Mouse (Mus musculus) embryo, embryonic 9.5 days (tissue): ENCODE measurements around the gene Olfr508.
"Not testable (repeated sequence)": the region's sequence is repeated elsewhere in the genome, so short reads cannot be mapped to it uniquely, and the experiment has no call there.

Experiments used
- DNase-seq: peaks from one replicate; pipeline ENCODE4 v3.0.0-alpha.2; 2017; ENCODE audit errors: extremely low spot score

Gene Olfr508

GRCm38 (mm10) chr7:108629694-108630093 is at the start of gene Olfr508:
Gene Olfr508, plus strand, starts transcription at chr7:108629994.
- DNase-seq: no peak

- DNase-seq: no peak
These were observed 40.0 kb upstream of the Olfr508 start for GRCm38 (mm10) chr7:108589797-108590196.

GRCm38 (mm10) chr7:108601916-108602315 is 27.9 kb upstream of the Olfr508 start:
- DNase-seq: not testable (repeated sequence)

- DNase-seq: no peak
These were observed 19.3 kb upstream of the Olfr508 start, which contains the start of gene Olfr506 for GRCm38 (mm10) chr7:108610487-108610886. Gene Olfr506, plus strand, starts transcription at chr7:108610787.

- no peak for DNase-seq
These were observed 15.7 kb upstream of the Olfr508 start for GRCm38 (mm10) chr7:108614110-108614509.

- not testable (repeated sequence) for DNase-seq
These were observed 13.0 kb upstream of the Olfr508 start for GRCm38 (mm10) chr7:108616781-108617180.

- no peak for DNase-seq
These were observed 8.3 kb upstream of the Olfr508 start, which contains the start of gene Olfr507 for GRCm38 (mm10) chr7:108621514-108621913. Gene Olfr507, plus strand, starts transcription at chr7:108621814.

- no peak for DNase-seq
These were observed 22.0 kb downstream of the Olfr508 start, which contains the start of gene Olfr509 for GRCm38 (mm10) chr7:108651806-108652205. Gene Olfr509, minus strand, starts transcription at chr7:108651906.

- no peak for DNase-seq
These were observed 32.6 kb downstream of the Olfr508 start for GRCm38 (mm10) chr7:108662419-108662818.

- no peak for DNase-seq
These were observed 36.3 kb downstream of the Olfr508 start, which contains the start of gene Olfr510 for GRCm38 (mm10) chr7:108666118-108666517. Gene Olfr510, plus strand, starts transcription at chr7:108666418.

GRCm38 (mm10) chr7:108671058-108671457 is 41.3 kb downstream of the Olfr508 start:
- no peak for DNase-seq

GRCm38 (mm10) chr7:108678886-108679285 is 49.1 kb downstream of the Olfr508 start:
- DNase-seq: no peak
